Mouse (Mus musculus): ENCODE measurements around the gene Paqr4.

Gene Paqr4

DNA sequence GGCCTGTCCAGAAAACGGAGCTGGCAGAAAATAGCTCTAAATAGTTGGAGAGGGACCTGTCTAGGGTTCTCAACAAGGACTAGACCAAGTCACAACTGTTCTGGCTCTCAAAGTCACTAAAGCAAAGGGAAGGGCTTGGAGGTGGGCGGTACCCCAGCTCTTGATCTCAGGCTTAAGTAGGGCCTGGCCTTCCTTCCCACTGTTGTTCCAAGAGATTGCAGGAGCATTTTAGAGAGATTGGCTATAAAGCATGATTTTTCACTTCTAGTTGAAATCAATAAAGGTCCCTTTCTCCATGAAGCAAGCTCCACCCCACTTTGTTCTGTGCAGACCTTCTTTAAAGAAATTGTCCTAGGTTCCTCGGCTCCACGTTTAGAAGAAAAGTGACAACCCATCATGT, 15.2 kb downstream of the Paqr4 start:
- no peak for DNase-seq

DNA sequence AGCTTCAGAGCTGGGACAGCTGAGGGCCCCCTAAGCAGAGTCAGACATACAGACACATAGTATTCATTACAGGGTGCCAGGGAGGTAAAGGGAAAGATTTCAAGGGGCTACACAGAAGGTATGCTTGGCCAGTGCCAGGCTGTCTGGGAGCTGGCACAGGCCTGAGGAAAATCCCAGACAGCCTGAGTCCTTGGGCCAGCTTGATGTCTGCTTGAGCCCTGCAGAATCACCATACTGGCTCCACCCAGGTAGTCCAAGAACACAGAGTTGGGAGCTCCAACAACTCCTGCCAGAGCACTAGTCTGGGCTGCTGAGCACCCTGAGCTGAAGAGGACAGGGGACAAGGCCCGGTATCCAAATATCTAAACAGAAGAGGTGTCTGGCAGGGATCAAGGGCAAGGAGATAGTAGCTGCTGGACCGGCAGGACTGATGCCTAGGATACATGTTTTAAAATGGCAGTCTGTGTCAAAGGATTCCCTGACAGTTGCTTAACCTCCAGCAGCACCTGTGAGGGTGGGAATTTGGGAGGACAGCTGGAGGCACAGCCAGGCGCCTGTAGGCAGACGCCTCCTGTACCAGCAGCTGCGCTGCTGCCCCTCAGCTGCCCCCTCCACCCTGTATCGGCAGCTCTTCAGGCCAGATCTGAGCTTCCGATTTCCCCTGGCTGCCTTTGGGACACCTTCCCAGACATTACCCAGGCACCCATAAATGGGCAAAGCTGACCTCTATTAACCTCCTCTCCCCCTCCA, 18.1 kb downstream of the Paqr4 start, which contains the start of gene 1520401A03Rik:
1520401A03Rik (minus strand) TSS at position 408 of the 750 bp plus-strand sequence.
- no peak for DNase-seq

DNA sequence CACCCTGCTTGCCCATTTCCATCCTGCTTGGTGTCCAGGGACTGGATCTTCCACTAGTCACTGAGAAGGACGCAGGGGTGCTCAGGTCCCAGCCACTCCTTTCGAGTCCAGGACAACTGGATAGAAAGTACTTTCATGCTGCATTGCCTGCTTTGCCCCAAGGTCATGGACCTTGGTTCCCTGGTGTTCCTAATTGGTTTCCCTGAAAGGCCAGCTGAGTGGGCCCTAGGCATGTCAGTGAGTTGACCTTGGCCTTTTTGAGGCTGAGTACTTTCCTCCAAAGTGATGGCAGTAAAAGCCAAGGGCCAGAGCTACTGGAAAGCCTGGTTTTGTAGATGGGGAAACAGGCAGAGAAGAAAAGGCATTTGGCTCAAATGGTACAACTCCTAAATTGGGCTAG, 18.8 kb downstream of the Paqr4 start:
- DNase-seq, result no peak

DNA sequence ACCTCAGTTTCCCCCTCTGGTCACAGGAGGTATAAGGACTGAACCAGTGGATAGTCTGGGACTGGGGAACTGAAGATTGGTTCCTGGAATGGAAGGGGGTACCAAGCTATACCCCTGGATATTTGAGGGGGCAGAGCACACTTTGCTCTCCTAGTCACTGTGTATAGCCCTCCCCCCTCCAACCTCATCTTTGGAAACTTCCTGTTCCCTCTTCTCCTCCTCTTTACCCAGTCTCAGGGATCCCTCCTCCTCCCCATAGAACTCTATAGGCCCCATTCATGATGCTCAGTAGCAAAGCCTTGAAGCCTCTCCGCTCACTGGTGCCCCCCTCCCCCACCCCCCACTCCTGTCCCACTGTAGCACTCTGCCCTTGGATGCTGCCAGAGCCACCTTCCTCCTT, 21.2 kb downstream of the Paqr4 start:
- DNase-seq, result no peak

DNA sequence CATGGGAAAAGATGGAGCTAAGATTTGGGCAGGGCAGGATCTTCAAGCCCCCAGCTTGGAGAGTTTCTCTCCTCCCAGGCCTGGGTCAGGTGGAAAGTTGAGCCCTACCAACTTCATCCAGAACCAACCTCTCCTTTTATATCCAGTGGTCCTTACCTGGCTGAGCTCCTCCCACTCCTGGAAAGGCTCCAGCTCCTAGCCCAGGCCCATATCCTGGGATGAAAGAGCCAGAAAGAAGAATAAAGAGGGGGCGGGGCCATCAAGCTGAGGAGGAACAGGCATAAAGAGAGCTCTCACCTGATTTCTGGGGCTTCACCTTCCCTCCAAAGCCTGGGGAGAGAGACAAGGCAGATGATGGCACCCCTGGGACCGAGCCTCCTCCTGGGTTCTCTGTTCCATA, 23.7 kb downstream of the Paqr4 start:
- DNase-seq, result no peak

DNA sequence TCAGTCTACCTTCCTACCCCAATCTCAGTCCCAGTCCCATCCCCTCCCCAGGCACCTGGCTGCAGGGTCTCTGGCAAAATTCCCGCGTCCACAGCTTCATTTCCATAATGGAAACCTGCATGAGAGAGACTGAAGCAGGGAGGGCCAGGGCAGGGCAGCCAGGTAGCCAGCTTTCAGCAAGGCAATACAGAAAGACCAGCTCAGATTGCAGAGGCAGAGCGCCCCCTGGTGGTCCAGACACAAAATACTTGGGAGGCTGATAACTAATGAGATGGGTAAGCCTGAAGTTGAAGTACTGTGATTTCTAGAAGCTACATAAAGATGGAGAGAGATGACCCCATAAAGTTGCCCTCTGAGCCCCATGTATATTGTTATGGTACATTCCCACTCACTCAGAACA, 34.5 kb downstream of the Paqr4 start:
- peak; percentile 84 for DNase-seq

DNA sequence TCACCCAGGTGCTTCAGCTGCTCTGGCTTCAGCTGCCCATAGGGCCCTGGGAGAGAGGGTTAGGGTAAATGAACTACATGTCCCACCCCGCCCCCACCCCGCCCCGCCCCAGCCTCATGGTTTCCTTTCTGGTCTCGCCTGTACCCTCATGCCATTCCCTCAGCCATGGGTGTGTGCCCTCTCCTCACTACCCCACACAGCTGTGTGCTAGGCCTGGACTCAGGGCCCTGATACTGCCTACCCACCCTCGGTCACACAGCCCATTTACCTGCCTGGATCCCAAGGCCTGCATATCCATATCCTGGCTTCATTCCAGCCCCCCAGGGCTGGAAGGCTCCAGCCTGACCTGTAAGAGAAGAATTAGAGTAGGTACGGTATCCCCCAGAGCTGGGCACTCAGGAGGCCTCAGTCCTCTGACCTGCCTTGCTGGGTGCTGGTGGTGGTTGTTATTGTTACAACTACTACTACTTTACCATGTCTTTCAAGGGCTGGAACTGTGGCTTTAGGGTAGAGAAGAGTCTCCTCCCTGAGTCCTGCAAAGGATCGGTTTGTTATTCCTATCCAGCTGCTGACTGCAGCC, 35.1 kb downstream of the Paqr4 start:
- no peak for DNase-seq

DNA sequence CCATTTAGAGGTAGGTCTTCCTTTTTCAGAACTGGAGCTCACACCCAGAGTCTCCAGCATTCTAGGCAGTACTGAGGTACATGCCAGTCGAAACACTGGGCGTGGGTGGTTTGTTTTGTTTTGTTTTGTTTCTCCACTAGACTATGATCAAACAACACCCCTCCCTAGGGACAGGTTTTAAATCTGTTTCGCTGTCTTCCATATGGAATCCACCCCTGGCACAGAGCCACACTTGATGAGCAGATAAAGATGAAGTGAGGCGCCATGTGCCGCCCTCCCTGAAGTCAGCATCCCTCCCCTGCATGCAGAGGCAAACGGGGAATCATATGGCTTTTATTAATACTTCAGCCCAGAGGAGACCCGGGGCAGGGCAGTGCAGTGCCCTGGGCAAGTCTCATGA, 35.9 kb downstream of the Paqr4 start:
- DNase-seq, result no peak

DNA sequence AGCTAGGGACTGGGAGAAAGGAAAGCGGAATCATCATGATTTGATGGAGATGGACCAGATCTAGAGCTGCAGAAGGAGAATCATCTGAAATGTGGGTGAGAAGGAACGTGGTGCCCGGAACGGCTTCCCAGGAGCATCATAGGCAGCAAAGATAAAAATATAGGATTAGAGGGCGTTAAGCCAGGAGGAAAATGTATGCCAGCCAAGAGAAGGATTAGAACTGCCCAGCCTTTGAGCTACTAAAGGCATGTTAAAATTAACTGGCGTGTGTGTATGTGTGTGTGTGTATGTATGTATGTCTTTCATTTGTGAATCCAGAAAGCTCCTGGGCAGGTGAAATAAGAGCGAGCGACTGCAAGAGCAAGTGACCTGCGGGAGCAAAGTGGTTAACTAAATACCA, 37.4 kb downstream of the Paqr4 start:
- no peak for DNase-seq

DNA sequence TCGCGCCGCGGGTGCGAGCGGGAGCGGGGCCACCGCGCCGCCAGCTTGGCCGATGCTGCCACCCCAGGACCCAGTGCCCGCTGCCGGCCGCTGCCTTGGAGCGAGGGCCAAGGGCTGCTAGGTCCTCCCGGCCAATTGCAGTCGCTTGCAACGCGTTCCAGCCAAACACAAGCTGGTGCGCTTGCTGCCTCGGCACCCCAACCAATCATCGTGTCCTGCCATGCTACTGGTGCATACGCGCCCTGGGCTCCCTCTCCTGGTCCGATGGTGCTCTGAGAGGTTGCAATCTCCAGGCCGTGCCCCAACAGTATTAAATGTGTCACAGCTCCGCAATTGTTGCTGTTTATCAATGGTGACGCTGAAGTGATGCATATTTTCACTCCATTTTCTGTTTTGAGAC, 40.6 kb downstream of the Paqr4 start:
- peak; percentile 94 for DNase-seq

DNA sequence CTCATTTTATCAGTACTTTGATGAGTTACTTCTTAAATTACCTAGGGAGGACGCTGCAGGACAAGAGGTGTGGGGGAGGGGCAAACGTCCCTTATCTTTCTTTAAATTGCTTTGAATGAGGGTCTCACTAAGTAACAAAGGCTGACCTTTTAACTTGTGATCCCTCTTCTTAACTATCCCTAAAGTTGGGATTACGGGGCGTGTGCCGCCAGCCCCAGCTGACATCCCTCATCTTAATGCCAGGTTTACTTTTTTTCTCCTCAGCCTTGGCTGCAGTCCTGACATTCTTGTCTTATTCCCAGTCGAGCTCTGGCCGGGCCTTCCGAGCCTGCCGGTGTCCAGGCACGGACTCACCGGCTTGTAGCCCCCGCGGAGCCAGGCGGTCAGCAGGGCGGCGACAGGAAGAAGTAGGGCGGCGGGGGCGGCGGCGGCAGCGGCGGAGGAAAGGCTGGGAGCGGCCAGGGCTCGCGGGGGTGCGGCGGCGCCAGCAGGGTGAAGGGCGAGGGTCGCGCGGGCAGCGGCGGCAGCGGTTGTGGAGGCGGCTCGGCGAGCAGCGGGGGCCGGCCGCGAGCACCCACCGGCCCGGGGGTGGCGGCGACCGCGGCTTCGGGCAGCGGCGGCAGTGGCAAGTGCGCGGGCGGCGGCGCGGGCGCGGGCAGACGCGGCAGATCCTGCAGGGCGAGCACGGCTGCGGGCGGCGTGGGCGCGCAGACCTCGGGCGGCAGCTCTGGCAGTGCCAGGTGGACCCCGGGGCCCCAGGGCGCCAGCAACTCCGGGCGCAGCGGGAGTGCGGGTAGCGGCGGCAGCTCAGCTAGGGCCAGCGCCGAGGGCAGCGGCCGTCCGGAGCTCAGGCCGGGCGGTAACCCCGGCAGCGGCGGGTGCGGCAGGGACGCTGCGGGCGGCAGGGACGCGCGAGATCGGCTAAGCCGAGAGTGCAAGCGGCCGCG, 41.3 kb downstream of the Paqr4 start:
- peak; percentile 66 for DNase-seq

DNA sequence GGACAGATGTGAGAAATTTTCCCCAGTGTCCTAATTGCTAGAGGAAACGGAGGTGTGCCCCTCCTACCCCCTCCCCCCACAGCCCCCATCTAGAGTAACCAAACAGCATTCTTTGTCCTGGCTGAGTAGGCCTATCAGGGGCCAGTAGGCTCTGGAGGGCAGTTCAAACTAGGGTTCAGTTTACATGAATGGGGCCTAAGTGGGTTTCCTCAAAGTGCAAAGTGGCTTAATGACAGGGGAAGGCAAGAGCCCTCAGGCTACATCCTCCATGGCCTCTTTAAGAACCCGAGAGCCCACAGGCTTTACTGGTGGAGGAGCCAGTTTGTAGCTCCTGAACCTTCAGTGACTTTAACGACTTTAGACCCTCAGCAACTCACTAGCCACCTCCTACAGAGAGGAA, 44.9 kb downstream of the Paqr4 start:
- DNase-seq, result no peak

DNA sequence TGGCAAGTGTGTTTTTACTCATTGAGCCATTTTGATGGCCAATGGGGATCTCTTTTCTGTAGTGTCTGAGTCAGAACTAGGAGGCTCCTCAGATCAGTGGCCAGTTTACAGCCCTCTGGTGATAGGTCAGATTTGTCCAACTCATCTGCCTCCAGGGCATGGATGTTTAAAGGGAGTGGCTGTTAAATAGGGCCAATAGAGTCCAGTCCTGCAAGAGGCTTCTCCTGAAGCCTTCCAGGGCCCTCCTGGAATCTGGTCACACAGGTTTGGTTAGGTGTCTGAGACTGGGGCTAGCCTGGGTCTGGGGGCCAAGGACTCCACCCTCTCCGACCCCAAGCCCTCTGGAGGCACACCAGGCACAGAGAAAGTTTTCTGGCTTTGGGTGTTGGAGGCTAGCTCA, 46.2 kb downstream of the Paqr4 start:
- no peak for DNase-seq
